Mouse (Mus musculus): Measurements from ENCODE around the gene Gm36864.

- TF ChIP-seq GATA1 (IDR thresholded peaks at IDR 0.05; ENCODE audit: low read length) (no peak), TAL1 (IDR thresholded peaks at IDR 0.05; ENCODE audit: low read length) (no peak)
Observed at GRCm38 (mm10) chr7:44273446-44273845, 37.5 kb downstream of the Gm36864 start.
